ENCODE assay signal across 26 mouse cellular contexts in the genomic region with DNA sequence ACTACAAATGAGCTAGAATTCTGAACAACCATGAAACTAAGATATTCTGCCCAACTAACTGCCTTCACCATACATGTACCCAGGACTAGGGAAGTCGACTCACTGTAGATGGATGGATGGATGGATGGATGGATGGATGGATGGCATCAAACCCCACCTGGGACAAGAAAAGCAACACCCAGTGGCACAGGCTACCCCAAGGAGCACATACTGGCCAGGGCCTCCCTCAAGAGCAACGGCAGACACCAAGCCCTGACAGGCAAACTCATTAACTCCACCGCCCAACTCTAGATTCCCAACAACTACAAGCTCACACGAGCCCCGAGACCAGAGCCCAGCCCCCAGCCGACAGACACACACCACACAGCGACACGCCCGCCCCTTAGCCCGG. TPM values are rescaled to one million over a fixed set of nuclear protein-coding genes. Genes with fewer than 3 reads are reported as not detected.
A peak's percentile ranks its signal among the peaks of the same experiment; 100 is the strongest.
DNase-seq lines count a peak whose midpoint lies in the region; ATAC-seq lines count a peak whose summit lies in the region.
"Had no signal": no experiment of that assay in that cellular context is flagged by ENCODE, and none has a peak within 500 bp of the region (broad histone marks: within the 10 kb centered on the region; RNA-seq: fewer than 3 reads in every experiment).

No protein-coding gene starts in this region.

- H3K27me3 ChIP-seq in intestine, embryonic 15.5 days (replicated peaks), result 0 out of 2 replicates have a peak, but pooled peaks cover 4% of the 10 kb centered on the region
- H3K27me3 ChIP-seq in intestine, embryonic 16.5 days (replicated peaks; ENCODE audit: control insufficient read depth, insufficient read depth, low read length), result no peaks in the 10 kb centered on the region; the same call in 1 of the 2 replicates

- H3K4me1 ChIP-seq in intestine, embryonic 15.5 days (replicated peaks), result no peaks in the 10 kb centered on the region
- no peaks in the 10 kb centered on the region for H3K4me1 ChIP-seq in intestine, embryonic 16.5 days (ENCODE audit: control insufficient read depth, insufficient read depth, low read length)
- H3K4me1 ChIP-seq: forebrain, embryonic 12.5 days; liver, embryonic 15.5 days; lung, embryonic 15.5 days; midbrain, embryonic 15.5 days; neural tube, embryonic 13.5 days had no signal

- no peak overlapping the region for H3K4me2 ChIP-seq in intestine, embryonic 15.5 days (replicated peaks)
- H3K4me2 ChIP-seq in intestine, embryonic 16.5 days (ENCODE audit: low read depth, low read length), result no peak overlapping the region
- H3K4me2 ChIP-seq: forebrain, embryonic 12.5 days; heart, embryonic 11.5 days; liver, embryonic 15.5 days; lung, embryonic 15.5 days; midbrain, embryonic 15.5 days; neural tube, embryonic 13.5 days had no signal

- peak; percentile 31; the same call in 1 of the 2 replicates for ATAC-seq in intestine, embryonic 15.5 days
- ATAC-seq in intestine, embryonic 16.5 days, result no peak
- ATAC-seq: midbrain, embryonic 15.5 days had no signal

- no peak overlapping the region for H3K27ac ChIP-seq in intestine, embryonic 15.5 days
- no peak overlapping the region for H3K27ac ChIP-seq in intestine, embryonic 16.5 days (ENCODE audit: low read length)
- H3K27ac ChIP-seq: forebrain, embryonic 12.5 days; layer of hippocampus, adult 2 months; left cerebral cortex, adult 2 months; limb, embryonic 10.5 days; liver, embryonic 15.5 days; lung, embryonic 15.5 days; macrophage; midbrain, embryonic 15.5 days; neural tube, embryonic 13.5 days had no signal

- 30% methylated on average over 6 of the region's 10 CpGs for WGBS in intestine, embryonic 15.5 days
- 32% methylated on average over 10 of the region's 10 CpGs for WGBS in intestine, embryonic 16.5 days

- no peaks in the 10 kb centered on the region for H3K9me3 ChIP-seq in intestine, embryonic 15.5 days
- H3K9me3 ChIP-seq in intestine, embryonic 16.5 days (ENCODE audit: control insufficient read depth, low read length), result no peaks in the 10 kb centered on the region
- H3K9me3 ChIP-seq: forebrain, embryonic 12.5 days; limb, embryonic 10.5 days; liver, embryonic 15.5 days; lung, embryonic 15.5 days; midbrain, embryonic 15.5 days; neural tube, embryonic 13.5 days had no signal

- peak; percentile 2 to 15 for DNase-seq in adrenal gland, adult (ENCODE audit: inconsistent age in 2 of 2, low spot score in 1 of 2)
- DNase-seq in adrenal gland, postnatal 10 days, result no peak
- DNase-seq in frontal cortex, postnatal 14 days (ENCODE audit: low spot score in 2 of 2), result peak; percentile 2
- DNase-seq in frontal cortex, adult 2 months (ENCODE audit: extremely low spot score in 1 of 2, low spot score in 1 of 2), result no peak
- peak; percentile 23 for DNase-seq in R1 (ENCODE audit: low read depth, low spot score)
- DNase-seq in urinary bladder, postnatal 25 days (ENCODE audit: low spot score), result no peak
- DNase-seq: adrenal gland, postnatal 36 days; gastrocnemius, postnatal 10 days; kidney, postnatal 10 days; liver had no signal

- H3K9ac ChIP-seq in intestine, embryonic 15.5 days, result no peak overlapping the region
- no peak overlapping the region for H3K9ac ChIP-seq in intestine, embryonic 16.5 days (ENCODE audit: low read depth, low read length)
- H3K9ac ChIP-seq: forebrain, embryonic 12.5 days; liver, embryonic 15.5 days; lung, embryonic 15.5 days; midbrain, embryonic 15.5 days; neural tube, embryonic 13.5 days had no signal

- H3K36me3 ChIP-seq in intestine, embryonic 15.5 days, result peaks cover 32% of the 10 kb centered on the region
- peaks cover 3% of the 10 kb centered on the region; the same call in 1 of the 2 replicates for H3K36me3 ChIP-seq in intestine, embryonic 16.5 days (ENCODE audit: control insufficient read depth, insufficient read depth, low read length)

- no peak overlapping the region for H3K4me3 ChIP-seq in intestine, embryonic 15.5 days (replicated peaks)
- H3K4me3 ChIP-seq in intestine, embryonic 16.5 days (ENCODE audit: low read length), result no peak overlapping the region
- H3K4me3 ChIP-seq: erythroblast, embryonic 14.5 days; forebrain, embryonic 12.5 days; layer of hippocampus, adult 2 months; left cerebral cortex, adult 2 months; limb, embryonic 10.5 days; liver, embryonic 15.5 days; lung, embryonic 15.5 days; midbrain, embryonic 15.5 days; neural tube, embryonic 13.5 days had no signal

RNA-seq across cellular contexts. Expression of a gene that starts 18.4 kb away (rescaled TPM):
- total RNA-seq in adrenal gland, postnatal 10 days (2021), result 10 to 100 TPM; 11.0 to 12.9 TPM
- 42.5 and 43.5 TPM in 2 replicates for polyA plus RNA-seq in frontal cortex, adult 2 months (2012; rRNA removed)
- 20.3 and 21.7 TPM in 2 replicates for polyA plus RNA-seq in intestine, embryonic 15.5 days (2015; fragmentation: Nextera tagmentation; extraction: Ambion mirVana)
- 20.0 and 20.5 TPM in 2 replicates for polyA plus RNA-seq in intestine, embryonic 16.5 days (2015; fragmentation: Nextera tagmentation; extraction: Ambion mirVana)

RNA-seq across cellular contexts. Expression of a gene that starts 21.7 kb away (rescaled TPM):
- under 1 TPM; 0.60 to 0.73 TPM for total RNA-seq in adrenal gland, postnatal 10 days (2021)
- 22.0 and 24.5 TPM in 2 replicates for polyA plus RNA-seq in frontal cortex, adult 2 months (2012; rRNA removed)
- polyA plus RNA-seq in intestine, embryonic 15.5 days (2015; fragmentation: Nextera tagmentation; extraction: Ambion mirVana), result 2.6 and 2.7 TPM in 2 replicates
- 2.6 and 2.8 TPM in 2 replicates for polyA plus RNA-seq in intestine, embryonic 16.5 days (2015; fragmentation: Nextera tagmentation; extraction: Ambion mirVana)
- total RNA-seq: common myeloid progenitor, adult 5-6 weeks; granulocyte monocyte progenitor cell, adult 5-6 weeks had no signal
- polyA plus RNA-seq: erythroblast, embryonic 14.5 days; macrophage; spleen, adult 2 months had no signal

RNA-seq across cellular contexts. Expression of a gene that starts 59.3 kb away (rescaled TPM):
- 10 to 100 TPM; 66.9 to 70.8 TPM for total RNA-seq in adrenal gland, postnatal 10 days (2021)
- polyA plus RNA-seq in frontal cortex, adult 2 months (2012; rRNA removed), result 24.3 and 26.3 TPM in 2 replicates
- 43.4 and 51.2 TPM in 2 replicates for polyA plus RNA-seq in intestine, embryonic 15.5 days (2015; fragmentation: Nextera tagmentation; extraction: Ambion mirVana)
- 45.3 and 48.7 TPM in 2 replicates for polyA plus RNA-seq in intestine, embryonic 16.5 days (2015; fragmentation: Nextera tagmentation; extraction: Ambion mirVana)

Comparison
In these comparisons a context has a peak if more than half of its experiments do, and no peak if none do; other contexts are left out.
1. DNase-seq: peak in adrenal gland, adult (2 of 2), frontal cortex, postnatal 14 days (2 of 2) and R1 (single experiment); none in adrenal gland, postnatal 10 days (single experiment), frontal cortex, adult 2 months (0 of 2) and urinary bladder, postnatal 25 days (single experiment).